Mouse (Mus musculus) lung, embryonic 16.5 days (tissue): Measurements from ENCODE around the gene Cecr2. TPM values are rescaled to one million over a fixed set of nuclear protein-coding genes. Genes with fewer than 3 reads are reported as not detected.

Experiments
- ATAC-seq: fragments of 200-750 bp; cut with Nextera tagmentation; 2 replicates; pipeline ENCODE4 v1.8.0; 2017; ENCODE audit warnings: low read depth, mild to moderate bottlenecking, moderate library complexity
- H3K27ac ChIP-seq: fragments of 300-500 bp; sonication (generic); 2 replicates; pipeline ENCODE4 v1.5.1; 2014; ENCODE audit warnings: mild to moderate bottlenecking, control low read depth, low read length
- H3K27me3 ChIP-seq: fragments of 300-500 bp; sonication (generic); 2 replicates; pipeline ENCODE4 v1.6.1; 2014; ENCODE audit warnings: low read depth, low read length, mixed read lengths; ENCODE audit not compliant: control insufficient read depth, insufficient read depth
- H3K36me3 ChIP-seq: fragments of 300-500 bp; sonication (generic); 2 replicates; pipeline ENCODE4 v1.6.1; 2014; ENCODE audit warnings: low read length; ENCODE audit not compliant: control insufficient read depth, insufficient read depth
- H3K4me1 ChIP-seq: fragments of 300-500 bp; sonication (generic); replicated peaks from 2 replicates; pipeline ENCODE4 v1.6.1; 2014; ENCODE audit warnings: low read length, mixed read lengths; ENCODE audit not compliant: control insufficient read depth, insufficient read depth
- H3K4me2 ChIP-seq: fragments of 300-500 bp; sonication (generic); 2 replicates; pipeline ENCODE4 v1.6.1; 2014; ENCODE audit warnings: low read depth, low read length, control low read depth
- H3K4me3 ChIP-seq: fragments of 300-500 bp; sonication (generic); 2 replicates; pipeline ENCODE4 v1.5.1; 2014; ENCODE audit warnings: mild to moderate bottlenecking, low read length, control low read depth
- H3K9ac ChIP-seq: fragments of 300-500 bp; sonication (generic); 2 replicates; pipeline ENCODE4 v1.6.1; 2014; ENCODE audit warnings: low read length, control low read depth
- H3K9me3 ChIP-seq: fragments of 300-500 bp; sonication (generic); 2 replicates; pipeline ENCODE4 v1.6.1; 2016; ENCODE audit warnings: low read length; ENCODE audit not compliant: control insufficient read depth
- WGBS: fragments of 180-500 bp; shearing (Covaris S2); extraction: QIAGEN DNeasy Blood & Tissue Kit; methylation state at CpG from one replicate; pipeline ENCODE4 v1.1.7; 2014; 5-methylcytosine and 5-hydroxymethylcytosine counted together
- polyA plus RNA-seq: library from polyadenylated mRNA; unstranded; fragments of >200 nt; fragmentation: Nextera tagmentation; extraction: Ambion mirVana; gene quantifications from 2 replicates; pipeline ENCODE4 v1.2.1, GENCODE M21; 2015

Cecr2 gene
- polyA plus RNA-seq, 1 experiment from 2014 or later = 2.2 TPM

GRCm38 (mm10) chr6:120773763-120774162 is 107.6 kb downstream of the Cecr2 start:
- WGBS = 79% methylated on average over 6 of the region's 6 CpGs

DNA sequence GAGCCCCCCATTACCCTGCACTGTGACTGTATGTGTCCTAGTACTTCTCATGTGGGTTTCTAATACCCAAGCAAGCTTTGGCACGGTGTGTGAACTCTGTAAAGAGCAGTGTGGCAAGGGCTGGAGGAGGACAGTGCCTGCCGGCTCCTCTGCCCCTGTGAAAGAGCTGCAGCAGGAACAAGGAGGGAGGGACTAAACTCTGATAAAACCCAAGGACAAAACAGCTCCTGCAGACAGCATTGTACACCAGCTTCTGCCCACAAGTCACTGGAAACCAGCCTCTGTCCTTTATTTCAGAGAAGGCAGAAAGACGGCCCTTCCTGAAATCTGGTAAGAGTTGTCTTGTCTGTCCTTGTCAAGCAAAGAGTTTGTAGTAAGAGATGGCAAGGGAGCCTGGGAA is 110.1 kb downstream of the Cecr2 start:
- 81% methylated on average over 3 of the region's 3 CpGs for WGBS
- H3K9ac ChIP-seq = no peak overlapping the region

More at GRCm38 (mm10) chr6:120773763-120774162, 107.6 kb downstream of the Cecr2 start:
- Histone ChIP-seq H3K9ac (no peak overlapping the region), H3K9me3 (no peaks in the 10 kb centered on the region), H3K27ac (no peak overlapping the region), H3K4me2 (no peak overlapping the region), H3K36me3 (no peaks in the 10 kb centered on the region), H3K4me3 (no peak overlapping the region), H3K27me3 (no peaks in the 10 kb centered on the region), H3K4me1 (no peaks in the 10 kb centered on the region)
- no peak for ATAC-seq

GRCm38 (mm10) chr6:120777533-120777932 is 111.4 kb downstream of the Cecr2 start:
- 62% methylated on average over 9 of the region's 9 CpGs for WGBS
- no peaks in the 10 kb centered on the region for H3K27me3 ChIP-seq
- no peak overlapping the region for H3K9ac ChIP-seq
- H3K9me3 ChIP-seq = no peaks in the 10 kb centered on the region
- no peak overlapping the region for H3K4me2 ChIP-seq
- H3K4me1 ChIP-seq = no peaks in the 10 kb centered on the region
- no peak for ATAC-seq
- no peak overlapping the region for H3K27ac ChIP-seq
- H3K36me3 ChIP-seq = no peaks in the 10 kb centered on the region
- no peak overlapping the region for H3K4me3 ChIP-seq

More for the DNA sequence above, 110.1 kb downstream of the Cecr2 start:
- no peak overlapping the region for H3K27ac ChIP-seq
- H3K4me3 ChIP-seq = no peak overlapping the region
- no peaks in the 10 kb centered on the region for H3K27me3 ChIP-seq
- H3K4me1 ChIP-seq = no peaks in the 10 kb centered on the region
- no peak for ATAC-seq
- no peak overlapping the region for H3K4me2 ChIP-seq
- H3K36me3 ChIP-seq = no peaks in the 10 kb centered on the region
- no peaks in the 10 kb centered on the region for H3K9me3 ChIP-seq

DNA sequence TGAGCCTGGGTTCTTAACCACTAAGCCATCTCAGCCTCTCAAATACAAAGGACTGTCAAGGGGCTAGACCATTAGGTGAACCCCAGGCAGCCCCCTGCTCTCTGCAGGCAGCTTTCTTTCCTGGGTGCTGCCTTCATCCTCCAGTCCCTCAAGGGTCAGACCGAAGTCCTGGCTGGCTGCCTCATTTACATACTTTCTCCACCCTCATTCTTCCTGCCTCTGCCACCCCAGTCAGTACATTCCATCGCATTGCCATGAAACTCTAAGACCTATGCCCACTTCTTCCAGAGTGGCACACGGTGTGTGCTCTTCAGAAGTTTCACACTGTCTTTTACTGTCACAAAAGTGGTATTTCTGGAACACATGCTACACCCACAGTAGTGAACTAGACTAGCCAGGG is 112.1 kb downstream of the Cecr2 start:
- no peak overlapping the region for H3K4me3 ChIP-seq
- no peak overlapping the region for H3K9ac ChIP-seq
- H3K4me2 ChIP-seq = no peak overlapping the region
- no peaks in the 10 kb centered on the region for H3K9me3 ChIP-seq
- no peaks in the 10 kb centered on the region for H3K4me1 ChIP-seq
- H3K36me3 ChIP-seq = no peaks in the 10 kb centered on the region
- no peaks in the 10 kb centered on the region for H3K27me3 ChIP-seq
- no peak overlapping the region for H3K27ac ChIP-seq
- 48% methylated on average over 3 of the region's 3 CpGs for WGBS
- ATAC-seq = no peak

DNA sequence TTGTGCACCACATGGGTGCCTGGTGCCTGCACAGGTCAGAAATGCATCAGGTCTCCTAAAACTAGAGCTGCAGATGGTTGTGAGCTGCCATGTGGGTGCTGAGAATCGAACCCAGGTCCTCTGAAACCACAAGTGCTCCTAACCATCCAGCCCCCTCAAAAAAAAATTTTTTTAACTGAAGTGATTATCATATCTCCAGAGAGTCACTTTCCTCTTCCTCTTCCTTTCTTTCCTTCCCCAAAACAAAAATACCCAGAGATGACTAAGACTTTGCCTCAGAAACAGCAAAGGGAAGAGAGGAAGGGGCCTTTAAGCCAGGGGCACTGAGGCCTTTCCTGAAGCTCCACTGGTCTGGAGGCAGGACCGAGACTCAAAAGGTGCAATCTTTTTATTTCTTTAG is 116.8 kb downstream of the Cecr2 start:
- H3K36me3 ChIP-seq = no peaks in the 10 kb centered on the region
- no peaks in the 10 kb centered on the region for H3K9me3 ChIP-seq
- H3K4me3 ChIP-seq = no peak overlapping the region
- no peak overlapping the region for H3K9ac ChIP-seq
- no peak overlapping the region for H3K27ac ChIP-seq
- H3K4me2 ChIP-seq = no peak overlapping the region
- H3K4me1 ChIP-seq = no peaks in the 10 kb centered on the region
- no peak for ATAC-seq
- 79% methylated on average over 2 of the region's 2 CpGs for WGBS
- H3K27me3 ChIP-seq = no peaks in the 10 kb centered on the region

GRCm38 (mm10) chr6:120784351-120784750 is 118.2 kb downstream of the Cecr2 start:
- ATAC-seq = no peak
- Histone ChIP-seq H3K4me1 (no peaks in the 10 kb centered on the region), H3K27me3 (no peaks in the 10 kb centered on the region), H3K9me3 (no peaks in the 10 kb centered on the region), H3K36me3 (no peaks in the 10 kb centered on the region), H3K4me2 (no peak overlapping the region), H3K27ac (no peak overlapping the region), H3K9ac (no peak overlapping the region), H3K4me3 (no peak overlapping the region)
- 64% methylated on average over 7 of the region's 7 CpGs for WGBS

DNA sequence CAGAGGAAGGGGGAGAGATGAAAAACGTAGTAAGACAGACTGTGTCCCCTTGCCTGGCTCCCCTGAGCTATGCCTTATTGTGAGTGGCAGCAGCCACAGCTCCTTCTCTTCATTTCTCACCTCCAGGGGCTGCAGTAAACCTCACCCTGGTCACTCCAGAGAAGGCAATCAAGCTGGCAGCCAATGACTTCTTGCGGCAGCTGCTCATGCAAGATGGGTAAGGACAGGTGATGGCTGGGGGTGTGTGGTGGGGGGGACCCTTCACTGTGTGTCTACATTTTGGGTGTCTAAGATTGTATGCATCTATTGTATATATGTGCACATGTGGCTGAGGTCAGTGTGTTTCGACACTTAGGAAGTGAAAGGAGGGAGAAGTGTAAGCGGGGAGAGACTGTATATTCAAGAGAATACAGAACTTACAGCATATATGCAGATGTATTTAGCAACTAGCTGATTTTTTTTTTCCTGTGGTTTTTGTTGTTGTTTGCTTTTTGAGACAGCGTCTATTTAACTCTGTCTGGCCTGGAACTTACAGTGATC is 122.0 kb downstream of the Cecr2 start:
- peaks cover 3% of the 10 kb centered on the region; the same call in 1 of the 2 replicates for H3K36me3 ChIP-seq
- no peak for ATAC-seq
- no peak overlapping the region for H3K27ac ChIP-seq
- no peaks in the 10 kb centered on the region for H3K27me3 ChIP-seq
- no peaks in the 10 kb centered on the region for H3K9me3 ChIP-seq
- H3K9ac ChIP-seq = no peak overlapping the region
- 73% methylated on average over 5 of the region's 5 CpGs for WGBS
- no peak overlapping the region for H3K4me2 ChIP-seq
- H3K4me1 ChIP-seq = no peaks in the 10 kb centered on the region
- no peak overlapping the region for H3K4me3 ChIP-seq

GRCm38 (mm10) chr6:120788904-120789303 is 122.7 kb downstream of the Cecr2 start:
- Histone ChIP-seq H3K4me3 (no peak overlapping the region), H3K27me3 (no peaks in the 10 kb centered on the region), H3K4me1 (no peaks in the 10 kb centered on the region), H3K27ac (no peak overlapping the region), H3K9me3 (no peaks in the 10 kb centered on the region), H3K4me2 (no peak overlapping the region), H3K9ac (no peak overlapping the region), H3K36me3 (peaks cover 11% of the 10 kb centered on the region)
- ATAC-seq = no peak

DNA sequence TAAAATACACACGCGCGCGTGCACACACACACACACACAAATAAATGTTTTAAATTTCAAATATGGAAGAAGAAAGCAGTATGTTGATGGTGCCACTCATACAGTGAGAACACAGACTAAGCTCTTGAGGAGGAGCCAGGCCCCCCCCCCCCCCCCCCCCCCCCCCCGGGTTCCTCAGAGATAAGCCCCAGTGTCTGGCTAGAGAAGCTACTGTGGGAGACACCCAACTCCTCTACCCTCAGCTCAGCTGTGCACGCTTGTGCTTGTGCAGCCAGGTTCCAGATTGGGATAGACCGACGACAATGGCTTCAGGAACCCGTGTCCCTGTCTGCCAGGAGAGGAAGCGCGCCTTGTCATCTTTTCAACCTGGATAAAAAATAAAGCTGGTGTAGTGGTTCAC is 124.0 kb downstream of the Cecr2 start:
- no peak overlapping the region for H3K4me2 ChIP-seq
- ATAC-seq = no peak
- no peak overlapping the region for H3K4me3 ChIP-seq
- H3K36me3 ChIP-seq = peaks cover 17% of the 10 kb centered on the region
- H3K4me1 ChIP-seq = no peaks in the 10 kb centered on the region
- WGBS = 77% methylated on average over 11 of the region's 11 CpGs
- H3K9me3 ChIP-seq = no peaks in the 10 kb centered on the region
- no peak overlapping the region for H3K27ac ChIP-seq
- no peak overlapping the region for H3K9ac ChIP-seq
- no peaks in the 10 kb centered on the region for H3K27me3 ChIP-seq

DNA sequence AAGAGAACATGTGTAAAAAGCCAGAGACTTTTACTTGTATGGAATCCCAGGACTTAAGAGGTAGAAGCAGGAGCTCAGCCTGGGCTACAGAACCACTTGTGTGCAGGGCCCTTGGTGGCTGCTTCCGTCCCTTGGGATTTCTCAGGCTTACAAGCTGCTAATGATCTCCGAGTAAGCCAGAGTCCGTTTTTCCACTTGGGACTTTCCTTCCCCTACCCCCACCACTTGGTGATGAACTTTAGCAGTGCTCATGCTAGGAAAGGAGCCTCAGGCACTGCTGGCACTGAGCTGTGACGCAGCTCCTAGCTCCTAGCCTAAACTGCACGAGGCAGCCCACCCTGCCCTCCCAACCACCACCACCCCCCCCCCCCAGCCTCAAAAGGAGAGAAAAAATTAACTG is 124.5 kb downstream of the Cecr2 start:
- Histone ChIP-seq H3K4me1 (no peaks in the 10 kb centered on the region), H3K9ac (no peak overlapping the region), H3K27ac (no peak overlapping the region), H3K36me3 (peaks cover 23% of the 10 kb centered on the region), H3K4me3 (no peak overlapping the region), H3K27me3 (no peaks in the 10 kb centered on the region), H3K4me2 (no peak overlapping the region), H3K9me3 (no peaks in the 10 kb centered on the region)
- WGBS = 67% methylated on average over 5 of the region's 5 CpGs
- no peak for ATAC-seq
